Mouse (Mus musculus): ENCODE data around the gene Hpgds. TPM values are rescaled to one million over a fixed set of nuclear protein-coding genes. Genes with fewer than 3 reads are reported as not detected.

Hpgds gene
- total RNA-seq (2021) = 1 to 10 TPM; 3.9 to 4.5 TPM

DNA sequence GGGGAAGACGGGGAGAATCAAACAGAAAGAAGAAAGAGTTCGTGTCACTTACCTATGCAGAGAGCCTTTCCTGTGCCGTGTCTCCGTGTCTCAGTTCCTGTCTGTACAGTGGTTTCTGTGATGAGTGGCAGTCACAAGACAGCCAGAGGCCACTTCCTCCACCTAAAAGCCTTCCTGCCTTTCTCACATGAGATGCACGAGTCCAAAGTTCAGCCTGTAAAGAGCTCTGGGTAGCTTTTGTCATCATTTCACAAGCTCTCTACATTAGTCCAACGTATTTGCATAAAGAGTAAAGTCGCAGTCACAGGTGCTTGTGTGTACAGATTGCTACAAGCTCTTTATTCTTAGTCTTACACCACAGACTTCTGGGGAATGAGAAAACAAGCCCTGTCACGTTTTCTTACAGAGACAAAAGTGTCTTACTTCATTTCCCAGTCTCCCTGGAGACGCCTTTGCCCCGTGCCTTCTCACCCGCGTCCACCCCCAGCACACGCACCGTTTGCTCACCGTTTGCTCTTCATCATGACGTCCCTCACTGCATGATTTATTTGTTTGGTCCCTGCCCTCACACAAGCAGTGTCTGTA is at the start of gene Hpgds:
Gene Hpgds, minus strand, starts transcription at position 288 of the 585 bp plus-strand sequence.
- no peak for DNase-seq

DNA sequence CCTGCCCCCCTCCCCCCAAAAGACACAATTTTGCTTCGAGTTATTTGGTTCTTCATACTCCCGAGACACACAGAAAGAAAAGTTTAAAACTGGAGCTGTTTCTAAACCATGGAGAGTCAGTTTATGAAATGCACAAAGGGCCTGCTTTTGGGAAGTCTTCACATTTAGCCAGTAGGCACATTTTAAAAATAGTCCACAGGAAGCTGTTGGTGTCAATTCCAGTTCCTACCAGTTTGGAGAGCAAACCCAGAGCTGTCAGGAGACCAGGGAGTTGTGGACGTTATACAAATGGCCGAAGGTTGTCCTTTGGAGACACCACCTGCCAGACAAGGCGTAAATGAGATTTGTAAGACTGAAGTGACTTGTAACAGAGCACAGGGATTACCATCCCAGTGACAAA is 20.3 kb upstream of the Hpgds start:
- DNase-seq = no peak

DNA sequence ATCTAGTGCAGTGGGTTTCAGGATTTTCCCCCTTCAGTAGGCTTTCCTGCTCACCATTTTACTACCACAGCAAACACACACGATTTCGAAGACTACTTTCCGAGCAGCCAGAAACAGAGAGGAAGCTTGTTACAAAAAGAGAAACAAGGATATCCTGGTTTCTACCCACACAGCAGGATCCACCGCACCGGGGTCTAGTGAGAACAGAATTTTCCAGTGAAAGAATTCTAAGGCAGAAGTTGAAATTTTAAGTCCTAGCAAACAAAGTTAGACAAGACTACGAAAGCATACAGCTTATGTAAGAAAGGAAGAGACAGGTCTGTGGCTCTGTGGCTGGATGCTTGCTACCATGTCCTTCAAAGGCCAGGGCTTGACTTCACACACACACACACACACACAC is 19.4 kb upstream of the Hpgds start:
- no peak for DNase-seq

DNA sequence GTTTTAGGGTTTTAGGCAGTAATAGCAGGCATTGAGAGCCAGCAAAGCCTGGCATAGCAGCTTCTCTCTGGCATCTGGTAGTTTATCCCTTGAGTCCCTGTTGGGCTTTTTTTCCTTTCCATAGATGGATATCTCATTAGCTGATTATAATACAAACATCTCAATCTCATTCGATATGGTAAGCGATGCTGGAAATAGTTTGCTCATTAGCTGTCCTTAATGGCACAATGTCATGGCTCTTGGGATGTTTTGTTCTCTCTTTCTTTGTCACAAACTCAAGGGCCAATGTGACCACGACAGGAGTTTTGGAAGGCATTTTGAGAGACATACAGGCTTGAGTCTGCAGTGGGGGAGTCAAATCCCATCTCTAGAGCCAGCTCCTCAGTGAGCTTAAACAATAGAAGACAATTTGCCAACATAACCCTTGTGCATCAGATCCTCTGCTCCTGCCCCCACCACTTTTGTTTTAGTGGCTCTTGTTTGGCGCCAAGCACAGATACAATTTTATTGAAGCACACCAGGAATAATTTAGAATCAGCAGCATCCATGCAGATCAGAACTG is 14.8 kb upstream of the Hpgds start:
- DNase-seq = no peak

DNA sequence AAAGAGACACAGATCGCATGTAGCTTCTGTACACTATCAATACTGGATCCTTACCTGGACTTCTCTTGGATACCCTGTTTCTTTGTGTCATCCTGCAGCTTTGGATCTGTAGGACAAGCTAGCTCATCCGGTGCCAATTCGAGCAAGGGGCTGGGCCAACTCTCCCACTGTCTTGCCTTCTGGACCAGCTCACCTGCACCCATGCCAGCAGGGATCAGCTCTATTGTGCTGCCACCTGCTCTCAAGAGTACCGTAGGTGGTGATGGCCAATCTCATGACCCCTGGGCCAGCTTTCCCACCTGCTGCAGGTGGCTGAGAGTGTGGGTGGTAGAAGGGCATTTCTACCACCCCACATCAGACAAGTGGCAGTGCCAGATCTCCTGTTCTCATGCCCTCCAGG is 12.3 kb upstream of the Hpgds start:
- no peak for DNase-seq

DNA sequence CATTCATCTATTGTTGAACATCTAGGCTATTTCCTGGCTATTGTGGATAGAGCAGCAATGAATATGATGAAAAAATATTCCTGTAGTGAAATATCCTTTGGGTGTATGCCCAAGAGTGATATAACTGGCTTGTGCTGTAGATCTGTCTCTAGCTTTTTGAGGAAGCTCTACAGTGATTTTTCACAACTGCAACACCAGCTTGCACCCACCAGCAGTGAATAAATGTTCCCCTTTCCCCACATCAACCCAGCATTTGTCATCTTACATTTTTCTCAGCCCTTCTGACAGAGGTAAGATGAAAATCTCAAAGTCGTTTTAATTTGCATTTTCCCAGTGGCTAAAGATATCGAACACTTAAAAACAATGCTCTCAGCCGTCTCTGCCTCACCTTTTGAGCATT is 8.9 kb upstream of the Hpgds start:
- no peak for DNase-seq

DNA sequence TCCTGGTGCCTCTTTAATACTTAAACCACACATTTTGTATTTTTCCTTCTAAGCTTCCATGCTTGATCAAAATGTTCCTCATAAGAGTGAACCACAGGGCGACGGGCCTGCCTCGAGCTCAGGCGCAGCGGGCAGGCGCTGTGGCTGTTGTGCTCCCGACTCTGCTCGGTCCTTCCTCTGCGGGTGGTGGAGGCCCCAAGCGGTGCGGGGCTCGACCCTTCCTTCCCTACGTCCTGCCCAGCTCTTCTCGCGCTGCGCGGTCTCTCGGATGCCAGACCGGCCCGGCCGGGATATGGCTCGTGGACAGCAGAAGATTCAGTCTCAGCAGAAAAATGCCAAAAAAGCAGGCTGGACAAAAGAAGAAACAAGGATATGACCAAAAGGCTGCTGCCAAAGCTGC is 6.0 kb upstream of the Hpgds start:
- DNase-seq = no peak

DNA sequence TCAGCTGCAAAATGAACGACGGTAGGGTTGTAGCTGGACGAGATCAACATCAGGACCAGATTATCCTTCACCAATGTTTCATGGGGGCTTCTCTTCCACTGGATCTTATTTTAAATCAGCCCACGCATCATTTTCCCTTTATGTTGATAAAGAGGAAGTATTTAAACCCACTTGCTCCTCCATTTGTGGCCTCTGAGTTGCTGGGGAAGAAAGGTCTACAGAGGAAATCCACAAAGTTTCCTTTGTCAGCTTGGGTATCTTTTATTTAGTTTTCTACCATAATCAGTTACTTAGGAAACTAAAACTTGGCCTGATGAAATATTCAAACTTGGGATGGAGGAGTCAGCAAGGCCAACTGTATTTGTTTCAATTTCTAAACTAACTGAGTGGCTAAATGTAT is 1.7 kb upstream of the Hpgds start:
- no peak for DNase-seq

DNA sequence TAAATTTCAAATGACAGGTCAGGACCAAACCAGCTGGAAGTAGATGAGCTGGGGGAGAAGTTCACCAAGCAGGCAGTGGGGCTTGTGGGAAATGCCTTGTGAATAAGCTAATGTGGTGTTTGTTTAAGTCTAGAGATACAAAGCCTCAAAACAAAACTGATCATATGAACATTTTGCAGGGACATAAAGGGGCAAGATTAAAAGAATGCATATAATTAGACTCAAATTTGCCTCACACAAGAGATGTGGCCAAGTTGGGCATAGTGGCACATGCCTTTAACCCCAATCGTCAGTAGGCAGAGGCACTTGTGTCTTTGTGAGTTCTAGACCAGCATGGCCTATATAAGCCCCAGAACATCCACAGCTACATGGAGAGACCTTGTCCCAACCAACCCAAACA is 2.4 kb downstream of the Hpgds start:
- DNase-seq = no peak

DNA sequence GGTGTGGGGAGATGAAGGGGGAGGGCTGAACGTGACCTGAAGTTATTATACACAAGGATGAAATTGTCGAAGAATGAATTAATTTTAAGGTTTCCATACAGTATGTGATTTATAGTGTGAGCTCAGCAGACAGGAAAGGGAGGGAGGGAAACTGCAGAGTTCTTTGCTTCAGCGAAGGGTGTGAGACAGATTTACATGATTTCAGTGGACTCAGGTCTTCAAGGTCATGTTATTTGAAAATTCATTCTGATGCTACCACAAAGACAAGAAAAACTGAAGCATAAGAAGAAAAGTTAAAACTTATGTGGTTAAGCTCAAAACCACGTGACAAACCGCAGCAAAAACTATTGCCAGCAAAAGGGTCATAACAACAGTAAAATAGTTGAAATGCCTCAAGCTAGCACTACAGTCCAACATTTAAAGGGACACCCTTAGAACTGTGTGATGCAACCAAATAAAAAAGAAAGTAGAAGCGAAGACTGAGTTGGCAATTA is 3.9 kb downstream of the Hpgds start:
- DNase-seq = no peak

DNA sequence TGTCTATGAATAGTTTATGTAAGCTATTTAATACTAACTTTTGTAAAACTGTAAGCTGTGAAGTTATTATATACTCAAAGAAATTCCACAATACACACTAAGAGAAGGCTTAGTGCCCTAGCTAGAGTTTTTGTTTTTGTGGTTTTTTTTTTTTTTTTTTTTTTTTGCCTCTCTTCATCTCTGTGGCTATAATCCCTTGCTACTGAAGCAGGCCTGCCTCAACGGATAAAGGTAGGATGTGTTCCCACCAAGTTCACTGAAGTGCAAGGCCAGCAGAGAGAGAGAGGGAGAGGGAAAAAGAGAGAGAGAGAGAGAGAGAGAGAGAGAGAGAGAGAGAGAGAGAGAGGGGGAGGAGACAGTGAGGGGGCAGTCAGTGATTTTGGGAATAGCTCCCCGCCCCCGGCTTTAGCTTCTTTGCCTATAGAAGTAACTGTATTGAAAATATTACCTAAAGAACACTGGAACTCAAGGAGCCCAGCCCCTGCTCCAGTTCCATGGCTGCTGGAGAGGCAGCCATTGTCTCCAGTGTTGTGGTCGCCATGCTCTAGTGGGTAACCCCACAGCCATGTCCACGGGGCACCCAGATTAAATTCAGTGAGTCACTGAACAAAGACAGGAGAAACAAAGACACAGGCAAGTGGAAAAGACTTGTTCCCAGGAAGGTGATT is 4.5 kb downstream of the Hpgds start:
- no peak for DNase-seq

DNA sequence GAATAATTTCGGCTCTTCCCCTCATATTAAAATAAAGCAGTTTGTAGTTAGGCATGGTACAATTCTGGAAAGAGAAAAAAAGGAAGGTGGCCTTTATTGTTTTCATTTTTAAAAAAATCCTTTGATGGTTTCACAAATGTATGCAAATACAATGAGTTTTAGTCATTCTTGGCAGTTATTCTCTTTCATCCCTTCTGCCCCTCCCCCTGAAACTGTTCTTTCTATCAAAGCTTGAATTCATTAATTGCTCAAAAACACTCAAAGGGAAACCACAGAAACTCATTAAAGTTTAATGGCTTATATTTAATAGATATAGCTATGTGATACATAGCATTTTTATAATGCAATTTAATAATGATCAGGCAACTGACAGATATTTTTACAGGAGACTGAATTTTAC is 6.5 kb downstream of the Hpgds start:
- no peak for DNase-seq

DNA sequence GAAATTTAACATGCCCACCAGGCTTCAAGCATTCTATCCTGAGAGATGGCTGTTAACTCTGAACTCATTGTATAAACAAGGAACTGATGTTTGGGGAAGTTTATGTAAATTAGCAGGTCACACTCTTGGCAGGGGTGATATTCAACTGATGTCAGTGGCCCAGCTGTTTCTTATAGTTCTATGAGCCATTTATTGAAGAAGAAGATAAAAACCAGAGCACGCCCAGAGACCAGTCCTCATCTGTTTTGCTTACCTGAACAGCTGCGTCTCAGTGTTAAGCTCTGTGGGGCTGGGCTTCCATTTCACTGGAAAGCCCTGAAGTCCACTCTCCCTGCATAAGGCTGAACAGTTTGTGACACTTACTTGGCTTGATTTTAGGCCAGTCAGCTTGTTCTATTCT is 6.9 kb downstream of the Hpgds start:
- no peak for DNase-seq

DNA sequence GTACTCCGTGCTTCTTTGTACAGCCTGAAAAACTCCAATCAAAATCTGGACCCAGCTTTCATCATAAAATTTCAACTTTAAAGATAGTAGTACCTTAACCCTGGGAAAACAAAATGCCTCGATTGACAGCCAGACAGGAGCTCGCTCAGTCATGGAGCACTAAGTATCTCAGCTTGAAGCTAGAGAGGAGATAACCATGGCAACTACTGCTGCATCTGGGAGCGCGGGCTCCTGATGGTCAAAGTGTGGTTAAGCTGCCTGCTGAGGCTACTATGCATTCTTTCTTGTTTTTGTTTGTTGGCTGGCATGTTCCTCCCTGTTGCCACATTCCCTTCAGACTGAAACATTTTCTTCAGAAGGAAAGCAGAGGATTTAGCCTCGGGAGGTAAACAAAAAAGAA is 12.3 kb downstream of the Hpgds start:
- no peak for DNase-seq

DNA sequence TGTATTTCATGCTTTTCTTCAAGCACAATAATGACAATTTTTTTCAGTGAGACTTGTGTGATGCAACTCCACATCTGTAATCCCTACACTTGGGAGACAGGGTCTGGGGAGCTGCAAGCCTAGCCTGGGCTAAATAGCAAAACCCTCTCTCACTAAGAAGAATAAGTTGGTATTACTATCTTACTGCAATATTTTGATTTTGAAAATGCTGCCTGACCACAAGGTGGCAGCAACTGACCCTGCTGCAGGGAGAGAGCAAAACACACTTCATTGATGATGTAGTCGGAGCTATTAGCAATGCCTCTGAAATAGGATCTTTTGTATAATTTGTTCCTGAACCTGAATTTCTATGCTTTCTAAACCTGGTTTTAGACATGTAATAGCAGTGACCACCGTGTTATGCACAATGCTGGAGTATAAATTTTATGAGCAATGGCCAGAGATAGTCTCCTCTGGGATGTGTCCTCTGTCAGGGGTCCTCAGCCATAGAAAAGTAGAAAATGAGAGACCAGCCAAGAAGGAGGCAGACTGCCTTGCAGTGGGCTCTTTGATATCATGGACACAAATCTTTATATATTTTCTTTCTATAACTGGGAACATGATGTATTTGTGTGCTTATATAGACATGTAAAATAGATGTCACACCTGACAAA is 18.5 kb downstream of the Hpgds start:
- peak; percentile 24 to 46 for DNase-seq

DNA sequence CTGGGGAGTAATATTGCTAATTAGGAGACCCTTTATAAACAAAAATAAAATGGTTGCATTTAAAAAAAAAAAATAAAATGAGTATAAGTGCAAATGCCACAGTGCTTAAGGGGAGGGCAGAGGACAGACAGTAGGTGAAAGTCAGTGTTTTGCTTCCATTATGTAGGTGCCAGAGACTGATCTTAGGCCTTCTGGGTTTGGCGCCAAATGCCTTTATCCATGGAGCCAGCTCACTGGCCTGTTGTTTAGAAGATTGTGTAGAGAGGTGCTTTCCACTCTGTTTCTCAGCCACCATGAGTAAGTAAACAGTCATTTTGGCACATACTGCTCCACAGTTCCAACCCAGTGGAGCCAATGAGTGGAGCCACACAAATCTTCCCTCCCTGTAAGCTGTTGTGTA is 27.2 kb downstream of the Hpgds start:
- DNase-seq = no peak

DNA sequence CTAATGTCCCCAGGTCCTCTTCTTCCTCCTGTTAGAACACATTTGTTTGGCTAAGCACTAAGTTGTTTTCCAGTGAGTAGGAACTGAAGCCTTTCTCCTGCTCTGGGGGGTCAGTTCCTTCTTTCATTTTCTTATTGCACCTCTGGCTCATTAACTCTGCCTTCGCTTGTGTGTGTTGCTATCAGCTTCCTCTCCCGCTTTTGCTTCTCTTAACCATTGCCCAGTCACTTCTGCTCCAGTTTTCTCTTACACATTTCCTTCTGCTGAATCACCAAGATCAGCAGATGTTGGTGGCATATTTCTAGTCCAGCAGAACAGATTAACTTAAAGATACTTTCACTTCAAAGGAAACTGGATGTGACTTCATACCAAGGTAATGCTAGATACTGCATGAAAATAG is 29.8 kb downstream of the Hpgds start:
- no peak for DNase-seq

DNA sequence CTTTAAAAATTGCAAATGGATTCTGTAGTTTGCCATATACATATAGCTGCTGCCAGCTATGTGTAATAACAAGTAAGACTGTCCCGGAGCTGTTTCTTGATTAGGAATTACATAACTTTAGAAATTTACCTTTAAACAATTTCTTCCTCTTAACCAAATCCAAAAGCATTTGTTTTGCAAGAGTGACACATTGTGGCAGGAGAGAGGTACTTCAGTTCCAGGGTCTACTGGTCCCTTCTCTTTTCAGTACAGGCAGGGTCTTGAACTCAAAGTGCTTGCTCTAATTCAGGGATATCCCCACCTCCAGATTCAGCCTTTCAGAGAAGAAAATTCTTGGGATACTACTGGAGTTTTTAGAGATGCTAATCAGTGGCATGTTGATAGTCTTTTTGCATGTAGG is 65.6 kb downstream of the Hpgds start:
- no peak for DNase-seq

DNA sequence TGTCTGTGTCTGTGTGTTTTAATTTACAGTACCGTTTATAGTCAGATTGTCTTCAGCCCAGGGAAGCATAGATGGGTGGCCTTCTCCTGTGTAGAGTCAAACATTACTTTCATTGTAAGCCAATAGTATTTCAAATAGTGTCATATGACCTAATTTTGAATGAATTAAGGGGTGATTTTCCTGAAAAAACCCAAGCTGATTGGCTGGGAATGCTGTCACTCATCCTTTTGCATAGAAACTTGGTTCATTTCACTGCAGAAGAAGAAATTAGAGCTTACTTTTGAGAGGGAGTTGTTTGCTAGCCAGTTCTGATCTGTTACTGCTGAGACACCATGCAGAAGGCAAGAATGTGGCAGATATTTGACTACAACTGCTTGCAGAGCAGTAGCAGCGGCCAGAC is 69.5 kb downstream of the Hpgds start:
- DNase-seq = peak; percentile 24

Data from layer of hippocampus, postnatal 36 days (tissue).